Mouse (Mus musculus) thymus, postnatal 25 days (tissue): ENCODE data around the gene Slc25a12.
"Not testable (repeated sequence)": the region's sequence is repeated elsewhere in the genome, so short reads cannot be mapped to it uniquely, and the experiment has no call there.

Experiments used
- DNase-seq: peaks from one replicate; pipeline ENCODE4 v3.0.0; 2022

Slc25a12 gene

GRCm38 (mm10) chr2:71367125-71367880 lies at the start of gene Slc25a12:
Gene Slc25a12 (minus strand): TSS chr2:71367749.
- DNase-seq = peak; percentile 74

- no peak for DNase-seq
These were observed 38.1 kb upstream of the Slc25a12 start for GRCm38 (mm10) chr2:71405613-71406012.

GRCm38 (mm10) chr2:71389864-71390263 lies 22.3 kb upstream of the Slc25a12 start:
- no peak for DNase-seq

GRCm38 (mm10) chr2:71388951-71389763 lies 21.6 kb upstream of the Slc25a12 start, which contains the start of gene Hat1:
Gene Hat1 (plus strand): TSS chr2:71388958.
- peak; percentile 95 for DNase-seq

GRCm38 (mm10) chr2:71387766-71388165 lies 20.2 kb upstream of the Slc25a12 start:
- DNase-seq = no peak

- no peak for DNase-seq
These were observed 16.3 kb upstream of the Slc25a12 start for GRCm38 (mm10) chr2:71383890-71384289.

GRCm38 (mm10) chr2:71381962-71382361 lies 14.4 kb upstream of the Slc25a12 start:
- no peak for DNase-seq

- DNase-seq = no peak
These were observed 9.9 kb upstream of the Slc25a12 start for GRCm38 (mm10) chr2:71377426-71377825.

- no peak for DNase-seq
These were observed 8.9 kb upstream of the Slc25a12 start for GRCm38 (mm10) chr2:71376433-71376906.

GRCm38 (mm10) chr2:71374275-71375155 lies 7.0 kb upstream of the Slc25a12 start:
- no peak for DNase-seq

- not testable (repeated sequence) for DNase-seq
These were observed 4.7 kb upstream of the Slc25a12 start for GRCm38 (mm10) chr2:71372261-71372660.

- DNase-seq = no peak
These were observed 4.2 kb upstream of the Slc25a12 start for GRCm38 (mm10) chr2:71371790-71372189.

- DNase-seq = no peak
These were observed 537 bp upstream of the Slc25a12 start for GRCm38 (mm10) chr2:71368086-71368485.

- DNase-seq = no peak
These were observed 878 bp downstream of the Slc25a12 start for GRCm38 (mm10) chr2:71366618-71367124.

- peak; percentile 59 for DNase-seq
These were observed 7.4 kb downstream of the Slc25a12 start for GRCm38 (mm10) chr2:71360192-71360591.

GRCm38 (mm10) chr2:71358347-71358746 lies 9.2 kb downstream of the Slc25a12 start:
- DNase-seq = no peak

- DNase-seq = no peak
These were observed 13.5 kb downstream of the Slc25a12 start for GRCm38 (mm10) chr2:71354055-71354425.

- DNase-seq = peak; percentile 17
These were observed 14.1 kb downstream of the Slc25a12 start for GRCm38 (mm10) chr2:71353306-71354054.

- DNase-seq = no peak
These were observed 15.9 kb downstream of the Slc25a12 start for GRCm38 (mm10) chr2:71351727-71351987.

- DNase-seq = no peak
These were observed 16.4 kb downstream of the Slc25a12 start for GRCm38 (mm10) chr2:71350904-71351726.

GRCm38 (mm10) chr2:71350181-71350580 lies 17.4 kb downstream of the Slc25a12 start:
- DNase-seq = no peak
